Mouse (Mus musculus) megakaryocyte, embryonic 14.5 days (primary cell): ENCODE measurements around the gene Arid3b.

ENCODE experiments used
- FLI1 ChIP-seq: IDR thresholded peaks from 2 replicates; pipeline ENCODE4 v1.6.1; 2012; ENCODE audit warnings: low read length, inconsistent platforms, mixed read lengths
- GATA1 ChIP-seq: IDR thresholded peaks from 3 replicates; pipeline ENCODE4 v1.6.1; 2012; ENCODE audit warnings: mixed read lengths, low read length, inconsistent platforms, borderline replicate concordance

DNA sequence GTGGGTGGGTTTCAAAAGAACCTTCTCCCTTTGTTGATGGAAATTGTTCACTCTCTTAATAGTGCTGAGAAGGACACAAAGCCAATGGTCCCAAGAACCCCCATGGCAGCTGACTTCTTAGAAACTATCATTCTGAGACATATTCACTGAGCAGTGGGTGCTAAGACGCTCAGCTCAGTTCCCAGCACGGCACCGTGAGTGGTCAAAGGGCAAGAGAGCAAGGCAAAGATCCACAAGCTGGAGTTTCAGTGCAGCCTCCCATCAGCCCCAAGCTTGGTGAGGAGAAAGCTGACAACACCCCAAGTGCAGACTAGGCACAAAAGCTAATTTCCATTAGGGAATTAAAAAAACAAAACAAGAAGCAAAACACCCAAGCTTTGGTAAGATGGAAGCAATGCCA lies 25.9 kb downstream of the Arid3b start:
- no peak for TF ChIP-seq GATA1
- TF ChIP-seq FLI1 = no peak
